Mouse (Mus musculus): ENCODE measurements around the gene Rab40c. TPM values are rescaled to one million over a fixed set of nuclear protein-coding genes. Genes with fewer than 3 reads are reported as not detected.

Gene Rab40c
- polyA plus RNA-seq, 1 experiment from 2014 or later = 48.7 TPM

DNA sequence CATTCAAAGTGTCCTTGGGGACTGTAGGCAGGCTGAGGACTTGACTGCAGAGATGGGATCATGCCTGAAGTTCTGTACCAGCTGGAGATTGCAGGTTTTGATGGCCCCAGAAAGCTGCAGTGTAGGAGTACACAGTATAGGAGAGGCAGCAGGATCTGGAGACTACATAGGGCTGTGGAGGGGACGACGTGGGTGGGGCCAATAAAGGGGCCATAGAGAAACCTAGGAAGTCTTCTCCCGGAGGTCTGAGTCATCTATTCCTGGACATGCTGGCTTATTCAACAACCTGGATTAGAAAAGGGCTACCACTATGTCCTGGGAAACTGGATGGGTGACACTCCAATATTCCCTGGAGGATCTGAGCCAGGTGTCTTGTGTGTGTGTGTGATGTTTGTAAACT, 36.2 kb upstream of the Rab40c start:
- no peak for ATAC-seq (ENCODE audit: low FRiP score)
- no peak overlapping the region for H3K9ac ChIP-seq
- 77% methylated on average over 3 of the region's 3 CpGs for WGBS

DNA sequence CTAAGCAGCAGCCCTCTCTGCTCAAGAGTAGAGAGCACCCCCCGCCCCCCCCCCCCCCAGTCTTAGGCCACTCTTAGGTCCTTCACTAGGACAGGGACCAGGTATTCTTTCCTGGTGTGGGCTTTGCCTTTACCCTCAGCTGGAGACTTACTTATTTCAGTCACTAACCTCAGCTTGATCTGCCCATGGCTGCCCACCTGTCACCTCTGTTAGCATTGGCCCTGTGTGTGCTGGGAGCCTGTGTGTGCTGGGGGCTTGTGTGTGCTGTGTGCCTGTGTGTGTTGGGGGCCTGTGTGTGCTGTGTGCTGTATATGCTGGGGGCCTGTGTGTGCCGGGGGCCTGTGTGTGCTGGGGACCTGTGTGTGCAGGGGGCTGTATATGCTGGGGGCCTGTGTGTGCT, 35.1 kb upstream of the Rab40c start:
- no peak overlapping the region for H3K27ac ChIP-seq
- no peak overlapping the region for H3K4me3 ChIP-seq
- peaks cover 49% of the 10 kb centered on the region for H3K27me3 ChIP-seq
- no peak overlapping the region for H3K4me2 ChIP-seq
- peaks cover 30% of the 10 kb centered on the region for H3K4me1 ChIP-seq (replicated peaks)
- H3K36me3 ChIP-seq = peaks cover 22% of the 10 kb centered on the region
- 85% methylated on average over 2 of the region's 2 CpGs for WGBS
- no peaks in the 10 kb centered on the region for H3K9me3 ChIP-seq
- H3K9ac ChIP-seq = no peak overlapping the region
- no peak for ATAC-seq (ENCODE audit: low FRiP score)

More for the DNA sequence above, 36.2 kb upstream of the Rab40c start:
- peaks cover 33% of the 10 kb centered on the region for H3K36me3 ChIP-seq
- H3K4me1 ChIP-seq (replicated peaks) = peaks cover 30% of the 10 kb centered on the region
- peaks cover 39% of the 10 kb centered on the region for H3K27me3 ChIP-seq
- H3K4me2 ChIP-seq = no peak overlapping the region
- H3K27ac ChIP-seq = no peak overlapping the region
- no peaks in the 10 kb centered on the region for H3K9me3 ChIP-seq
- H3K4me3 ChIP-seq = no peak overlapping the region

DNA sequence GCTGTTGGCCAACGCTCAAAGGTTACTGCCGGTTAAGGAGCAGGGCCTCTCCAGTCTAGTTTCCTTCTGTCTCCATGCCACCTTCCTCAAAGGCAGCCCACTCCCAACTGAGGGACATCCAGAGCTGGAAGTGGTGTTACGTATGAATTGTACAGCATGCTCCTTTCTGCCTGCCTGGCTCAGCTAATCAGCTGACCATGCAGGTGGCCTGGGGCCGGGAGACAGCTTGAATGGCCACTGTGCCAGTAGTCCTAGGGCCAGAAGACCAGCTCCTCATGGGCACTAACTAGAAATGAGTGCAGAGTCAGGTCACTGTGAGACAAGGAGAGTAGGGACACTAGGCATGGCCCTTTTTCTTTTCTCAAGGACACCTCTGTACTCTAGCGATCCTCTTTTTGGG, 33.6 kb upstream of the Rab40c start:
- WGBS = 82% methylated on average over 5 of the region's 5 CpGs
- Histone ChIP-seq H3K27me3 (peaks cover 52% of the 10 kb centered on the region), H3K9ac (no peak overlapping the region), H3K4me3 (no peak overlapping the region), H3K36me3 (peaks cover 8% of the 10 kb centered on the region), H3K9me3 (no peaks in the 10 kb centered on the region), H3K4me1 (replicated peaks) (peaks cover 30% of the 10 kb centered on the region), H3K4me2 (no peak overlapping the region), H3K27ac (no peak overlapping the region)
- no peak for ATAC-seq (ENCODE audit: low FRiP score)

DNA sequence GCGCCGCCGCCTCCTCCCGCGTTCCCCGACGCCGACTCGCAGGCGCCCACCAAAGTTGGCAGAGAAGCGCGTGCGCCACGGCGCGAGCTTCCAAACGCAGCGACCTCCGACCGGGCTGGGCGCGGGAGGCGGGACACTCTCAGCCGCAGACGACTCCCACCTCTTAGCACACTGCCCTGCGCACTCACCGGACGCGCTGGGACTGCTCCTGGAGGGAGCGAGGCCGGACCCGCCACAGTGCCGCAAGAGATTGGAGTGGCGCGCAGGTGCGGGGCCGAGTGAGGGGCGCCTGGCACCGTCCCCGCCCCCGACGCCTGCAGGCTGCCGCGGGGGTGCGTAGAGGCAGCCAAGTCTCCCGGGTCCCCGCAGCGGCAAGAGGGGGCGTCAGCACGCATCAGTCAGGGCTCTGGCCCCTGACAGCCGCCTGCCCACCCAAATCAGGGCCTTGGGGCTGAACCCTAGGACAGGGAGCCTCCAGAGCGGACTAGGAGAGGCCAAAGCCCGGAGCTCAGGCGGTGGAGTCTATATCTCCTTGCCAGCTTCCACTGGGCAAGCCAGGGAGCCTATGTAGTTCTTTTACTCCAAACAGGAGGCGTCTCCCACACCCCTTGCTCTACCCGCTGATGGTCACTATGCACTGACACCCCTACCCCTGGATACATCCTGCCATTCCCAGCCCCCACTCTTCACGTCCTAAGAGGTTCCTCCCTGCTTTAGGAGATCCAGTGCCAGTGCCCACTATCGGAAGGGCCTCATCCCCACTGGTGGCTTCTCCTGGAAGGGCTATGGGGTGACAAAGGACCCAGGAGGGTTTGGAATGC, 32.5 kb upstream of the Rab40c start, which contains the start of gene A930017K11Rik:
Gene A930017K11Rik (minus strand): TSS at position 763 of the 821 bp plus-strand sequence.
- Histone ChIP-seq H3K4me1 (replicated peaks) (peaks cover 23% of the 10 kb centered on the region), H3K27me3 (peaks cover 52% of the 10 kb centered on the region), H3K27ac (no peak within 1 kb of the TSS), H3K9me3 (no peaks in the 10 kb centered on the region), H3K4me2 (peak within 1 kb of the TSS; percentile 56), H3K9ac (peak within 1 kb of the TSS; percentile 53; the same call in 1 of the 2 replicates), H3K36me3 (no peaks in the 10 kb centered on the region), H3K4me3 (peak within 1 kb of the TSS; percentile 36)
- 1% methylated on average over 58 of the region's 58 CpGs for WGBS
- no peak for ATAC-seq (ENCODE audit: low FRiP score)

DNA sequence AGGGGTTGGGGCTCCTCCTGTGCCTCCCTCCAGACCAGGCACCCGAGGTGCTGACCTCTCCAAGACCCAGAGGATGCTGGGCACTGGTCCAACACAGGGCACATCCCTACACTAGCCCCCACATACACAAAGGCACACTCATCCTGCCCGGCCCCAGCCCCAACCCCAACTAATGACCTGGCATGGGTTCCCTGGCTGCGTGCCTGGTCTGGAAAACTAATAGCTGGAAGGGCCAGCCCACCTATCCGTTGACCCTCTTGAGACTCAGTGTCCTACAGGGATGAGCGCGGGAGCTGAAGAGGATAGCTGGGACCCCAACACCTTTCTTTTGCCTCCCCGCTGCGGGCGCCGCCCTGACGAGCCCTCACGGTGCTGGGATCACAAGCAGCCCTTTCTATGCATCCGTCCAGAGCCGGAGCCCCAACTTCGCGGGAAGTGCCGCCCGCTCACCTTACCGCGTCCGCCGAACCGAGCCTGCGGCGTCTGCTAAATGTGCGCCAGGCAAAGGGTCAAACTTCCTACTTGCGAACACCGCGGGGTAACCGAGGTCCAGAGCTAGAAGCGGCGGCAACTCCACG, 31.8 kb upstream of the Rab40c start:
- Histone ChIP-seq H3K36me3 (no peaks in the 10 kb centered on the region), H3K4me2 (peak overlapping the region; percentile 56), H3K27me3 (peaks cover 52% of the 10 kb centered on the region), H3K4me3 (peak overlapping the region; percentile 36), H3K27ac (no peak overlapping the region), H3K4me1 (replicated peaks) (peaks cover 21% of the 10 kb centered on the region), H3K9ac (0 out of 2 replicates have a peak overlapping the region, but pooled peaks have one; percentile 53), H3K9me3 (no peaks in the 10 kb centered on the region)
- ATAC-seq (ENCODE audit: low FRiP score) = no peak
- WGBS = under 1% methylated on average over 33 of the region's 33 CpGs

DNA sequence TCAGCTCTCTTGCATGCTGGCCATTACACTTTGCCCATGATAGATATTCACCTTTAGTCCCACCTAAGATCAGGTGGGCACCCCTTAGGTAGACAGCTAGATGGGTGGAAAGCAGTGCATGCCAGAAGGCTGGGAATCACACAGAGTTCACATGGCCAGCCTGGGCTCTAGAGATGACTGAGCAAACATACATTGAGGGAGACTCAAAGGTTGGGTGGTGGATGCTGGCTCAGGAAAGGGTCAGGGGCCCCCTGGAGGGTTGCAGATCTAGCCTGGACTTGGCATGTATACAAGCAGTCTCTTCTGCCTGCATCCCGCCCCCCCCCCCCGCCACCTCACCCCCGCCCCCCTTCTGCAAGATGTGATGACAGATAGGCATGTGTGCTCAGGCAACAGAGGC, 31.2 kb upstream of the Rab40c start:
- peaks cover 15% of the 10 kb centered on the region for H3K4me1 ChIP-seq (replicated peaks)
- no peaks in the 10 kb centered on the region for H3K9me3 ChIP-seq
- H3K4me2 ChIP-seq = 0 out of 2 replicates have a peak overlapping the region, but pooled peaks have one; percentile 56
- no peak for ATAC-seq (ENCODE audit: low FRiP score)
- no peak overlapping the region for H3K4me3 ChIP-seq
- peaks cover 54% of the 10 kb centered on the region for H3K27me3 ChIP-seq
- no peak overlapping the region for H3K9ac ChIP-seq
- no peak overlapping the region for H3K27ac ChIP-seq
- H3K36me3 ChIP-seq = no peaks in the 10 kb centered on the region
- WGBS = 7% methylated on average over 3 of the region's 3 CpGs

DNA sequence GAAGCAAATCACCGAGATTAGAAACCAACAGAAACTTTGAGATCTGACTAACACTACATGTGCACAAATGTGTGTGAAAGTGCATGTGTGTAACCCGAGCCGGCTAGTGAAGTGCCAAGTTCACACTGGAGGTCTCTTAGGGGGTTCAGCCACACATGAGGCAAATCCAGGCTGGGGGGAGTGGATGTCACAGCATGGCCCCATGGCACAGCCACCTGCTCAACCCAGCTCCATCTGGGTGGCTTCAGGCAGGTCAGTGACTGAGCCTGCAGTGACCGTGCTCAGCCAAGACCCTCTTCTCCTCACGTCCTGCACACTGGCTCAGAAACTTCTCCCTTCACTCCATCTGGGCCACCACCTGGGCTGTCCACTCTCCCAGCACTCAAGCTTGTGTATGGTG, 30.5 kb upstream of the Rab40c start:
- no peak for ATAC-seq (ENCODE audit: low FRiP score)
- peaks cover 56% of the 10 kb centered on the region for H3K27me3 ChIP-seq
- no peak overlapping the region for H3K9ac ChIP-seq
- H3K27ac ChIP-seq = no peak overlapping the region
- no peaks in the 10 kb centered on the region for H3K9me3 ChIP-seq
- H3K4me2 ChIP-seq = no peak overlapping the region
- WGBS = 70% methylated on average over 5 of the region's 5 CpGs
- H3K4me3 ChIP-seq = no peak overlapping the region
- H3K4me1 ChIP-seq (replicated peaks) = peaks cover 15% of the 10 kb centered on the region
- no peaks in the 10 kb centered on the region for H3K36me3 ChIP-seq

DNA sequence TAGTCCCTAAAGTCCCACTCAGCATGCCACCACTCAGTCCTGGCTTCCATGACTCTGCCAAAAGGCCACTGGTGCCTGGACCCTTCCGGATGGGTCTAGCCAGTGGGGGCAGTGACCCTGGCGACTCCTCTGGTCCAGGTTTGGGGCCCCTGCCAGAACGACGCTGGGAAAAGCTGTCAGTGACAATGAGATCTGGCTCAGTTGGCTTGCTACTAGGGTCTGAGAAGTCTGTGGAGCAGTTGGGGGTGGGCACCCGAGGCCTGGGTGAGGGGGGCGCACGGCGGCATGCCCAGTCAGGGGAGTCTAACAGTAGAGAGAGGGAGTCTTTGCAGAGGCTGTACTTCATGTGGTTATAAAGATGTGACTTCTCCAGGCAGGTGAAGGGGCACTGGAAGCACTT, 28.5 kb upstream of the Rab40c start:
- H3K4me2 ChIP-seq = no peak overlapping the region
- peaks cover 40% of the 10 kb centered on the region for H3K27me3 ChIP-seq
- H3K9ac ChIP-seq = no peak overlapping the region
- ATAC-seq (ENCODE audit: low FRiP score) = no peak
- H3K4me3 ChIP-seq = no peak overlapping the region
- H3K9me3 ChIP-seq = no peaks in the 10 kb centered on the region
- H3K36me3 ChIP-seq = no peaks in the 10 kb centered on the region
- WGBS = 75% methylated on average over 8 of the region's 8 CpGs
- H3K27ac ChIP-seq = no peak overlapping the region
- H3K4me1 ChIP-seq (replicated peaks) = peaks cover 15% of the 10 kb centered on the region

DNA sequence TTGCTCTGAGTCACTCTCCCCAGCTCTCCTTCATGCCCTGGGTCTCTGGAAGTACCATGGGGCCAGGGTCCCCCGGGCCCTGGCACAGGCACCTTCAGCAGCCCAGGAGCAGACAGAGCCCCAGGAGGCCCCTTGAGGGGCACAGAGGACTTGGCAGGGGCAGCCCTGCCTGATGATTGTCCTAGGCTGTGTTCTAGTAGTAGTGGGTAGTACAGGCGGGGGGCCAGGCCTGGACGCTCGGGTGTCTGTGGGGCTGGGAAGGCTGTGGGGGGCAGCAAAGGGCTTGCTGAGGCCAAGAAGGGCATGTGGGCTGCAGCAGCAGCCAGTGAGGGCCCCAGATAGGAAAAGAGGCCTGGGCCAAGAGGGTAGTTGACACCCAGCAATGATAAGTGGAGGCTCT, 28.0 kb upstream of the Rab40c start:
- Histone ChIP-seq H3K36me3 (no peaks in the 10 kb centered on the region), H3K27me3 (peaks cover 35% of the 10 kb centered on the region), H3K9me3 (no peaks in the 10 kb centered on the region), H3K27ac (no peak overlapping the region), H3K4me3 (no peak overlapping the region), H3K4me1 (replicated peaks) (peaks cover 17% of the 10 kb centered on the region), H3K4me2 (no peak overlapping the region), H3K9ac (no peak overlapping the region)
- 92% methylated on average over 4 of the region's 4 CpGs for WGBS
- ATAC-seq (ENCODE audit: low FRiP score) = no peak

DNA sequence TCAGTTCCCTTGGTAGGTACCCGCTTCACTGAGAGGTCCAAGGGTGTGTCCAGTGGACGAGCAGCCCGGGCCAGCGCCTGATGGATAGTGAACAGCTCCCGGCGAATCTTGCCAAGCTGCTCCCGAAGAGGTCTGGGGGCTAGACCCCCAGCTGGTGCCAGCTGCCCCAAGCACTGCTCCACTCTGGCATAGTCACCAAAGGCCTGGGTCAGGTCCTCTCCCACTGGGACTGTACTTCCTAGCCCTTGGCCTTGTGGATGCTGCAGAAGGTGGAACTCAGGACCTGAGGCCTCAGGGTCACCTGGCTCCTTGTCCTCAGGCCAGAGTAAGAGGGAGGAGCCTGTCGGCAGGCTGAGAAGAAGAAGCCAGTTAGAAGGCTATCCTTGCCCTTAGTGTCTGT, 27.4 kb upstream of the Rab40c start:
- Histone ChIP-seq H3K27ac (no peak overlapping the region), H3K27me3 (peaks cover 28% of the 10 kb centered on the region), H3K9me3 (no peaks in the 10 kb centered on the region), H3K4me1 (replicated peaks) (peaks cover 18% of the 10 kb centered on the region), H3K4me3 (no peak overlapping the region), H3K9ac (no peak overlapping the region), H3K36me3 (no peaks in the 10 kb centered on the region), H3K4me2 (no peak overlapping the region)
- 91% methylated on average over 8 of the region's 8 CpGs for WGBS
- ATAC-seq (ENCODE audit: low FRiP score) = no peak

DNA sequence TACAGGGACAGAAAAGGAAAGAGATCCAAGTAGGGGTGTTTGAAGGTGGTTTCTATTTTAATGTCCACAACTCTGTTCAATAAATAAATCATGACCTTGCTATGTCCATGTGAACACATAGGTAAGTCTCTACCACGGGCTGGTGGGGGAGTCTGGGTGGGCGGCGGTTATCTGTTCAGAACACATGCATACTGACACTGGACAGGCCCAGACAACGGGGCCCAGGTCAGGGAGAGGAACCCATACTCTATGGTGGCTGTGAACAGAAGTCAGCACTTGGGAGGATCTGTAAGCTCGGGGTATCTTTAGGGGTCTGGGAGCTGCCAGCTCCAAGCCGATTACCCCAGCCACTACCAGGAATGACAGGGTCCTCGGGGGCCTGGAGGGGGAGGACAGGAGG, 26.8 kb upstream of the Rab40c start:
- no peak overlapping the region for H3K27ac ChIP-seq
- peaks cover 23% of the 10 kb centered on the region for H3K27me3 ChIP-seq
- H3K9ac ChIP-seq = no peak overlapping the region
- no peaks in the 10 kb centered on the region for H3K36me3 ChIP-seq
- H3K4me3 ChIP-seq = no peak overlapping the region
- ATAC-seq (ENCODE audit: low FRiP score) = no peak
- no peak overlapping the region for H3K4me2 ChIP-seq
- no peaks in the 10 kb centered on the region for H3K9me3 ChIP-seq
- 72% methylated on average over 7 of the region's 7 CpGs for WGBS
- peaks cover 15% of the 10 kb centered on the region for H3K4me1 ChIP-seq (replicated peaks)

DNA sequence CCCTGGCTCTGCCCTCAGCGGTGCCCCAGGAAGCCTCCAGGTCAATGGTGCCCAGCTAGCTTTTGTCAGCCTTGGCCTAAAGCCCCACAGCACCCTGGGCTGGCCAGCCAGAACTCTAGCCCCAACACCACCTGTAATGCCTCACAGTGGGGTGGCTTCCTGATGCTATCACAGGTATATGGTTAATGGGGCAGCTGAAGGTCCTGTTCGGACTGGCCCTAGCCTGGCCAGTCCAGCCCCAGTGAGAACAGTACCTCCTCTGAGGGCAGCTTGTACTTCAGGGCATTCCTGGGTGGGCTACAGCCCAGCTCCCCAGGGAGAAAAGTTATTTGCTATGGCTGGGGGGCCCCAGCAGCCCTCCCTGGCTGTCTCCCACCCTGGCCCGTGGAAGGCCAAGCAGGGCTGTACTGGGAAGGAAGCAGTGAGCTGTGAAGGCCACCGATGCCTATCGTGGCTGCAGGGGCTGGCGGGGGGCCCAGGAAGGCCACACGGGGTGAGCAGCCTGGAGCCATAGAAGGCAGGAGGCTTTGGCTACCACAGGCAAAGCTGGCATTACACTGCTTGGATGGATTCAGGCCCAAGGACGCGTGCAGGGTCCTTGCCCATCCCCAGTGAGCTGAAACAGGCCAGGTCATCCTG, 26.1 kb upstream of the Rab40c start:
- ATAC-seq (ENCODE audit: low FRiP score) = no peak
- peaks cover 16% of the 10 kb centered on the region for H3K27me3 ChIP-seq
- H3K36me3 ChIP-seq = no peaks in the 10 kb centered on the region
- 62% methylated on average over 9 of the region's 9 CpGs for WGBS
- H3K4me2 ChIP-seq = no peak overlapping the region
- no peaks in the 10 kb centered on the region for H3K9me3 ChIP-seq
- H3K9ac ChIP-seq = peak overlapping the region; percentile 51; the same call in 1 of the 2 replicates
- no peak overlapping the region for H3K4me3 ChIP-seq
- no peak overlapping the region for H3K27ac ChIP-seq
- peaks cover 18% of the 10 kb centered on the region for H3K4me1 ChIP-seq (replicated peaks)
